Comparison of ENCODE assay signal across 9 mouse cellular contexts in the genomic region with DNA sequence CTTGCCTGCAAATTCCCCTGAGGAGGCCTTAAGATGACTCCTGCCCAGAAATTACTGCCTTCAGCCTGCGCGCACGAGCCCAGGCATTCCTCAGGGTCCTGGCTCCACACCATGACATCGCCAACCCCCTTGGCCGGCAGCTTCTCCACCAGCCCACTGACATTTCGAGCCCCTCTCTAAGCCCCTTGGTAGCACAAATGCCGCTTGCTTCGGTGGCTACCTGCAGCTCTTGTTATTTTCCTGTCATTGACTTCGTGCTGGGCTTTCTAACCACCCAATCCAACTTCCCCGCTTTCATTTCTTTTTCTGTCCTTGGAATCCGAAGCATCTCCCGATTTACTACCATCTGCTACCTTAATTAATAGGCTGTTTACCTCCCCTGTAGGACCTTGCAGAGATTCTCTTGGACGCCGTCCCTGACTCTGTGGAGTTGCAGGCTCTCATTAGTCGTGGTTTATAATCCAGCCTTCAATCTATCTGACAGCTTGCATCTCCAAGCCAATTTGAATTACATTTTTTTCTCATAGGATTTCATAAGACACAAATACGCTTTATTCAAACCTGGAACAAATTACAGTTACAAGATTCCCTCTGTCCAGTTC.
DNase-seq lines count a peak whose midpoint lies in the region; ATAC-seq and TF ChIP-seq lines count a peak whose summit lies in the region.
"Had no signal": no experiment of that assay in that cellular context is flagged by ENCODE, and none has a peak within 500 bp of the region (broad histone marks: within the 10 kb centered on the region; RNA-seq: fewer than 3 reads in every experiment).

No protein-coding gene starts in this region.

- ATAC-seq in lung, embryonic 16.5 days (ENCODE audit: low read depth), result no peak
- ATAC-seq in limb, embryonic 14.5 days (ENCODE audit: low FRiP score, low read depth), result no peak
- no peak for ATAC-seq in megakaryocyte progenitor cell, adult 5-6 weeks (replicated peaks; ENCODE audit: poor library complexity)
- ATAC-seq: Patski had no signal

- no peaks in the 10 kb centered on the region for H3K27me3 ChIP-seq in lung, embryonic 16.5 days (ENCODE audit: control insufficient read depth, insufficient read depth, low read depth, low read length)
- 0 out of 2 replicates have a peak, but pooled peaks cover 11% of the 10 kb centered on the region for H3K27me3 ChIP-seq in forebrain, embryonic 10.5 days (ENCODE audit: poor library complexity, severe bottlenecking)
- no peaks in the 10 kb centered on the region for H3K27me3 ChIP-seq in limb, embryonic 14.5 days (ENCODE audit: control insufficient read depth, insufficient read depth, low read length)
- H3K27me3 ChIP-seq: Patski had no signal

- peaks cover 3% of the 10 kb centered on the region for H3K4me1 ChIP-seq in lung, embryonic 16.5 days (replicated peaks; ENCODE audit: control insufficient read depth, insufficient read depth, low read length)
- peaks cover 16% of the 10 kb centered on the region for H3K4me1 ChIP-seq in forebrain, embryonic 10.5 days
- peaks cover 17% of the 10 kb centered on the region for H3K4me1 ChIP-seq in limb, embryonic 14.5 days (ENCODE audit: control insufficient read depth, insufficient read depth, low read length)

- TF ChIP-seq POLR2A in limb, embryonic 14.5 days (IDR thresholded peaks at IDR 0.05; ENCODE audit: borderline replicate concordance, extremely low read depth, insufficient read depth, insufficient read length), result no peak

- H3K27ac ChIP-seq in lung, embryonic 16.5 days (ENCODE audit: low read length), result no peak overlapping the region
- H3K27ac ChIP-seq in forebrain, embryonic 10.5 days, result 0 out of 2 replicates have a peak overlapping the region, but pooled peaks have one; percentile 9
- H3K27ac ChIP-seq in limb, embryonic 14.5 days (replicated peaks; ENCODE audit: low read depth, low read length), result no peak overlapping the region; the same call in 1 of the 2 replicates

- H3K36me3 ChIP-seq in lung, embryonic 16.5 days (ENCODE audit: control insufficient read depth, insufficient read depth, low read length), result no peaks in the 10 kb centered on the region
- H3K36me3 ChIP-seq in forebrain, embryonic 10.5 days (replicated peaks), result no peaks in the 10 kb centered on the region
- no peaks in the 10 kb centered on the region for H3K36me3 ChIP-seq in limb, embryonic 14.5 days (ENCODE audit: control insufficient read depth, insufficient read depth, low read length)

- WGBS in lung, embryonic 16.5 days, result 35% methylated on average over 16 of the region's 16 CpGs
- WGBS in forebrain, embryonic 10.5 days, result 30% methylated on average over 16 of the region's 16 CpGs
- WGBS in limb, embryonic 14.5 days, result 8% methylated on average over 16 of the region's 16 CpGs

- no peak overlapping the region for H3K4me3 ChIP-seq in lung, embryonic 16.5 days (ENCODE audit: low read length)
- H3K4me3 ChIP-seq in forebrain, embryonic 10.5 days, result no peak overlapping the region
- no peak overlapping the region for H3K4me3 ChIP-seq in limb, embryonic 14.5 days (replicated peaks; ENCODE audit: low read length)

- H3K9ac ChIP-seq in lung, embryonic 16.5 days (ENCODE audit: low read length), result 0 out of 2 replicates have a peak overlapping the region, but pooled peaks have one; percentile 24
- H3K9ac ChIP-seq in limb, embryonic 14.5 days (ENCODE audit: low read depth, low read length, severe bottlenecking), result no peak overlapping the region

- no peak for DNase-seq in lung, postnatal 14 days
- no peak for DNase-seq in forebrain, embryonic 10.5 days (ENCODE audit: extremely low spot score, low spot score)
- peak; percentile 36 for DNase-seq in limb, embryonic 14.5 days (ENCODE audit: low spot score)
- DNase-seq in right cerebral cortex, adult 2 months (ENCODE audit: low spot score in 2 of 2), result no peak
- DNase-seq in heart, adult 9 months (ENCODE audit: low spot score in 2 of 2), result no peak
- no peak for DNase-seq in frontal cortex, postnatal 14 days (ENCODE audit: low spot score in 2 of 2)

- no peak overlapping the region for H3K4me2 ChIP-seq in lung, embryonic 16.5 days (ENCODE audit: low read depth, low read length)
- peak overlapping the region; percentile 22; the same call in 1 of the 2 replicates for H3K4me2 ChIP-seq in limb, embryonic 14.5 days (replicated peaks; ENCODE audit: low read depth, low read length, severe bottlenecking)

- no peaks in the 10 kb centered on the region for H3K9me3 ChIP-seq in lung, embryonic 16.5 days (ENCODE audit: control insufficient read depth, low read length)
- H3K9me3 ChIP-seq in forebrain, embryonic 10.5 days, result no peaks in the 10 kb centered on the region
- H3K9me3 ChIP-seq in limb, embryonic 14.5 days (ENCODE audit: control insufficient read depth, low read length), result no peaks in the 10 kb centered on the region
